Mouse (Mus musculus) cerebellum, postnatal 36 days (tissue): Measurements from ENCODE around the gene Gm28539.
"Not testable (repeated sequence)": the region's sequence is repeated elsewhere in the genome, so short reads cannot be mapped to it uniquely, and the experiment has no call there.

Experiments
- DNase-seq, 2 experiments: peaks; one replicate each; pipeline ENCODE4 v3.0.0; 2021 to 2022; ENCODE audit warnings: mixed read lengths in 2 of 2

The Gm28539 gene

DNA sequence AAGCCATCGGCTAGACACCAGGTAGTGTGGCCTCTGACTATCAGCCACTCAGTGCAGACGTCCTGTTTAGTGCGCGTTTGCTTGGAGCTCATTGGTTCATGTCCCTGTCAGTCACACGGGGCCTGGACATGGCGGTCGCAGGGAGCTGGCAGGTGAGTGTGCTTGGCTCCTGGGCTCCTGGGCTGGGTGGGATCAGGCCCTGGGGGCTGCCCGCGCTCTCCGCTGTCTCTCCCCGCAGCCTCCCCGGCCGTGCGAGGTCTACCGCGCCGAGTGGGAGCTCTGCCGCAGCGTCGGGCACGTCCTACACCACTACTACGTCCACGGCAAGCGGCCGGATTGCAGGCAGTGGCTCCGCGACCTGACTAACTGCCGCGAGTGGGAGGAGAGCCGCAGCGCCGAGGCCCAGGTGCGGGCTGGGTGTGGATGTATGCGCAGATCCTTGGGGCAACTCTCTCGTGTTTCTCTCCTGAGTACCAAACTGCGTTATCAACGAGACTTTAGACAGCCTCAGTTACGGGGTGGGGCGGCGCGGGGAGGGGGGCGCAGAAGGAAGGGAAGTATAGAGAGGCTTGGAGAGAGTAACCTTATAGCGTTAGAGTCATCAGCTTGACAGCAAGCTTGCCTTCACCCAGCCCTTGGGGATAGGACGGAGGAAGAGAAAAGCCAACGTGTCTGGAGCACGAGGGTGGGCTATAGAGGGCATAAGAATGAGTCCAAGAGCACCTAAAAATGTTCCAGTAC is at the start of gene Gm28539, which contains the start of gene 2510002D24Rik:
TSS of gene Gm28539 (plus strand) at position 117 of the 741 bp plus-strand sequence.
TSS of gene 2510002D24Rik (plus strand) at position 111 of the 741 bp plus-strand sequence.
- peak; percentile 97 to 99 for DNase-seq

GRCm38 (mm10) chr16:18786652-18787051 is 49.7 kb upstream of the Gm28539 start:
- DNase-seq = no peak

- no peak for DNase-seq
These were observed 47.6 kb upstream of the Gm28539 start for GRCm38 (mm10) chr16:18788627-18789406.

DNA sequence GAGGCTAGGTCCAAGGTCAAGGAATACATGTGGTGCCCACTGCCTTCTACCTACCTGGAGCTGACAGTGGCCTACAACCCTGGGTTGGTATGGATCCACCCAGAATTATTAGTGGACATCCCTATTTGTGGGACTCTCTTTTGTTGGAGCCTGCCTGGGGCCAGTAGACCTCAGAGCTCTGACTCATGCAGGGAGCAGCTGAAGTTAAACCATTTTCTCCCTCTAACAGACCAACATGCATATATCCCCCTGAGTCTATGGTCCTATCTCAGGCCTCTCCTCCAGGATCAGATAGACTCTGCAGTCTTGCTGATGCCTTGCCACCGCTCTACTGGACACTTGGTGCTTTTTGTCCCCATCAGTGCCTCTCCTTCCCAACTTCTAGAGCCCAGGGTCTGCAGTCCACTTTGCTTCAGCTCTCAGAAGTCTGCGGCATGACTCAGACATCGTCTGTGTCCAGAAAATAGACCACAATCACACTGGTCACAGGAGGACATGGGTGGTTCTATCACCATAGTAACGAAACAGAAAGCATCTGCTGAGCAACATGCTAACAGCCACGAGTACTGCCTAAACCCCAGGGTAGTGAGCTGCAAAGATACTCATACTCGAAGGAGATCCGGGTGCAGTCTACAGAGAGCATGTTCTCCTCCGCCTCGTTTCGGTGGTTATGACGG is 41.0 kb upstream of the Gm28539 start:
- no peak for DNase-seq

GRCm38 (mm10) chr16:18796645-18797044 is 39.7 kb upstream of the Gm28539 start:
- DNase-seq = no peak

- DNase-seq = no peak
These were observed 38.2 kb upstream of the Gm28539 start for GRCm38 (mm10) chr16:18798151-18798550.

GRCm38 (mm10) chr16:18798841-18799240 is 37.5 kb upstream of the Gm28539 start:
- peak; percentile 43 to 49 for DNase-seq

DNA sequence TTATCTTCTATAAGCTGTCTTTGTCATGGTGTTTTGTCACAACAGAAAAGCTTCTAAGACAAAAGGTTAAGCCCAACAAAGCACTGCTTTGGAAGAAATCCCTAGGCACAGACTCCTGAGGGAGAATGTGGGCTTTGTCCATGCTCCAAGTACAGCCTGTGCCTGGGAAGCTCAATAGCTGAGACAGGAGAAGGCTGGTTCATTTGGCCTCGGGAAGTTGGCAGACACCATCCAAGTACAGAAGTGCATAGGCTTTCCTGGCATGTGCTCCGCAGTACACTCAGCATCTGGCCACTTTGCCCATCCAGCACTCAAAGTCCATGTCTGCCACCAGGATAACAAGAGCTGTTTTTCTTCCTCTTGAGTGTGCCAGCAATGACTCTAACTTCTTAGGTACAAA is 30.6 kb upstream of the Gm28539 start:
- no peak for DNase-seq

GRCm38 (mm10) chr16:18809001-18809400 is 27.4 kb upstream of the Gm28539 start:
- DNase-seq = no peak

DNA sequence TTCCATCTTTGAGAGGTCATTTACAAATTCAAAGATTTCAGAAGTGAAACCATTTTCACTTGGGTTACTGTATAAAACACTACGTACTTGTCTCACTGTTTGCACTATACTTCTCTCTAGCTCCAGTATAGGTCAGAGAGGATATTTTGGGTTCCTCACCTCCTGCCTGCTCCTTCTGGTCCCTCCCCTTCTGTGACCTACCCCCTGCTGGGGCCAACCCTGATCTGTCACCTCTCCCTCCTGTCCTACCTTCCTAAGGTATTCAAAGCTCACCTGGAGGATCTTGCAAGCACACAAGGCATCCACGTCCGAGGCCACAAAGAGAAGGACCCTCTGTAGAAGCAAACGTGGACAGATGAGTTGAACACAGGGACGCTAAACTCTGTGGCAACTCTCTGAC is 25.4 kb upstream of the Gm28539 start:
- peak in 1 of 2 experiments; percentile 15 for DNase-seq

DNA sequence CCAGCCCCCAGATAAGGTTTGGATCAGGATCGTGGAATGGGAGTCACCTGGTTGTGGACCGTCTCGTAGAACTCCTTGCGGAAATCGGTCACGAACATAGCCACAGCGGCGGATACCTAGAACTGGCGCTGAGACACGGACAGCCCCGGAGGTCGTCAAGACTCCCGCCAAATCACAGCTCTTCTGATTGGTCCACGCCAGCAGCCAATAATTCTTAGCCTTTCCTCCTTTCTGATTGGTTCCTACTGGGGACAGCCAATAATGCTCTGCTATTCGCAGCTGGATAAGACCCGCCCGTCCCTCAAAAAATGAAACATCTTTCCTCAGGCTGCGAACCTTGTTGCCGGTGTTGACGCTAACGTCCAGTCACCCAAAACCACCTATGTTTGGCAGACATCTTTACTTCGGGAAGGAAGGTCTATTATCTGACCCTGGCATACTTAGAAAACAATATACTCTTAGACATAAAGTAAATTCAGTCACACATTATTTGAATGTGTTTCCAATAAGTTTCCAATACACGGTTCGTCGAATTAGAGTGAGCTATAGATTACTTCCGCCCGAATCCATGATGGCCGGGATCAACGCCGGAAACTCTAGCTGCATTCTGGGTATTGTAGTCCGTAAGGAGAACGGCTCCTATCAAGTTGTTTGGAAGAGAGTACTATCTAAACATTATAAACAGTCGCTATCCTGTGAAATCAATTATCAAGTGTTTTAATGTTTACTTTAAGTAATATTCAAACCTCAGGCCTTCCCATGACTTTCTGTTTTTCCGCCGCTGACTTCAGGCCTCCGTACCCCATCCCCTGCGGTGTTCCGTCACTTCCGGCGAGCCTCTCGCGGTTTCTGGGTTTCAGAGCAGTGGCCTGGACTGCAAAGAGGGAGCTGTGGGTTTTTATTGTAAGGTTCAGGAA is 24.7 kb upstream of the Gm28539 start, which contains the start of the genes Ufd1 and Cdc45:
TSS of gene Ufd1 (plus strand) at position 312 of the 917 bp plus-strand sequence.
TSS of gene Cdc45 (minus strand) at position 520 of the 917 bp plus-strand sequence.
- DNase-seq = peak; percentile 81 to 82

GRCm38 (mm10) chr16:18812385-18812910 is 23.9 kb upstream of the Gm28539 start:
- no peak for DNase-seq

GRCm38 (mm10) chr16:18822356-18822755 is 14.0 kb upstream of the Gm28539 start:
- DNase-seq = no peak

GRCm38 (mm10) chr16:18822925-18823324 is 13.5 kb upstream of the Gm28539 start:
- DNase-seq = no peak

GRCm38 (mm10) chr16:18828630-18829029 is 7.8 kb upstream of the Gm28539 start:
- DNase-seq = no peak

DNA sequence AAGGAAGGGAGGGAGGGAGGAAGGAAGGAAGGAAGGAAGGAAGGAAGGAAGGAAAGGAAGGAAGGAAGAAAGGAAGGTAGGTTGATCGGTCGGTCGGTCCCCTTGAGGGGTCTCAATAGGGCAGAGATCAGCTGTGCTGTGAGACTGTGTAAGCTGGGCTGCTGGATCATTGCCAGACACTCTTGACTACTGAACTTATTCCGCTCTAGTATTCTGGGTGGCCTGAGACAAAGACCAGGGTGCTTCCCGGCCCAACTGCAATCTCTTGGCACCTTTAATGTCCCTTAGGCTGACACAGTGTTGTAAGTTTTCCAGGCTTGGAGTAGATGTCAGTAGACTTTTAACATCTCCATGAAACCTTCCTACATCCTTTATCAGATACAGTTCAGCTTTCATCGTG is 7.3 kb upstream of the Gm28539 start:
- no peak for DNase-seq

DNA sequence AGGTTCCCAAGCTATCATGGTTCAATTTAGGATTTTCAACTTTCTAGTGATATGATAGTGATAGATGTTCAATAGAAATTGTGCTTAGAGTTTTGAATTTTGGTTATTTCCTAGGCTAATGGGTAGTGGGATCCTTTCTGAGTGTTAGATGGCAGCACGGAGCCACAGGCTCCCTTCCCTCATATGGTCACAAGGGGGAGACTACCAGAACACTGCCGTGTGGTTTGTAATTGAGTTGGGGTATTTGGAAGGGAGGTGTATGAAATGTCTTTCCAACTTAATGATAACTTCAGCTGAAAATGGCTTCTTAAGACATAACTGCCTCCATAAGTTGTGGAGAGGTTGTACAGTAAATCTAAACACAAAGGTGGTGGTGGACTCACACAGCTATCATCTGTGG is 2.9 kb upstream of the Gm28539 start:
- no peak for DNase-seq

DNA sequence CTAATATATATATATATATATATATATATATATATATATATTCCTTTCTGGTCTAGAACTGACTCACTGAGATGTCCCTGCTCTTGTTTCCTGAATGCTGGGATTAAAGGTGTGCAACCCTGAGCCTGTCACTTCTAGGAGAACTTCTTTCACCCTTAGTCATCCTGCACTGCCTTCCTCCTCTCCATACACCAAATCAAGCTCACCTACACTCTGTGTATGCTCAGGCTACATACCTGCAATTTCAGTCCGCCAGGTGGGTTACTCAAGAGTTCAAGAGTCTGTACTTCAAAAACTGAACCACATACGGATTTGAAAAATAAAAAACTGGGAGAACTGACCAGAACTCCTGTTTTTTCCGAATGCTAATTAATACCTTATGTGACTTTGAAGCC is 314 bp upstream of the Gm28539 start:
- no peak for DNase-seq

DNA sequence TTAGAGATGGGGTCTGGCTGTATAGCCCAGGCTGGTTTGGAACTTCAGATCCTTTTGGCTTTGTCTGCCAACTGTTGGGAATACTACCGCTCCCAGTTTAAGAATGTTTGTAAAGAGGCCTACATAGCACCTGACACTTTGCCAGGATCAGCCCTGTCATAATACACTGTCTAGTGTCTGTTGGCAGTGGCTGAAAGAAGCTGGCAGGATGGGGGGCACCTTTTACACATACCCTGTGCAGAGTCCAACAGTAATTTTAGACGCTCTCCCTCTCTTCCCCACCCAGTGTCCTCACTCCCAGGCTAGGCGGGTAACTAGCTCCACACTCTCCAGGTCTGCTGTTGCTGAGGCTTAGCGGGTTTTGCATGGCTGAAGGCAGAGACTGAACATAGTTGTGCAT is 2.0 kb downstream of the Gm28539 start:
- no peak for DNase-seq

GRCm38 (mm10) chr16:18846301-18846820 is 10.0 kb downstream of the Gm28539 start:
- no peak for DNase-seq

DNA sequence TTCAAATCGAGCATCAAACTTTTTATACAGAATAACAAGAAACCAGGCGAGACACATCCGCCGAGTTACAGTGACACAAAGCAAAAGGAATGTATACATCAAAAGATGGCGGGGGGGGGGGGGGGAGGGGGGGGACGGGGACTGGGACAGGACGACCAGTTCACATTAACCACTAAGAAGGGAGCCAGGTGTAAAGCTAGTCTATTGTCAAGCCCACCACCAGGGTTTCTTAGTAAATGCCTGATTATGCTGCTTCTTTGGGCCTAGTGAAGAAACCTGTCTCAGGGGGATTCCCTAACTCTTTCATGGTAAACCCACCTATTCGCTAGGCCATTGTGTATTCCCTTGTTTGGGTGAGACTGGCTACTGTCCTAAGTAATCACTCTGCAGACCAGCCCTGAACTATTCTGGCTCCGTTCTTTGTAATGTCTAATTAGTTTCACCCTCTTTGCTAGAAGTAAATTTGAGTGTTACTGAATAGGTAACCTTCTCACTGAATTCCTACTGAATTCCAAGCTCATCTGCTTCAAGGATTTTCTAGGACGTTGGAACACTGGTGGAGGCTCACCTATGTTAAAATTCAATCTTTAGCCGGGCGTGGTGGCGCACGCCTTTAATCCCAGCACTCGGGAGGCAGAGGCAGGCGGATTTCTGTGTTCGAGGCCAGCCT is 13.3 kb downstream of the Gm28539 start:
- DNase-seq = not testable (repeated sequence)
